Mouse (Mus musculus) right cerebral cortex, postnatal 4 days (tissue): Measurements from ENCODE around the gene Anxa1.

Source experiments
- DNase-seq: peaks from one replicate; pipeline ENCODE4 v3.0.0-alpha.2; 2022

Anxa1 gene

GRCm38 (mm10) chr19:20390455-20390994 lies at the start of gene Anxa1:
Gene Anxa1, minus strand, starts transcription at chr19:20390944.
- DNase-seq, result no peak

GRCm38 (mm10) chr19:20437043-20437442 lies 46.3 kb upstream of the Anxa1 start:
- DNase-seq, result no peak

GRCm38 (mm10) chr19:20434541-20434940 lies 43.8 kb upstream of the Anxa1 start:
- peak; percentile 58 for DNase-seq

- DNase-seq, result no peak
Observed at GRCm38 (mm10) chr19:20433966-20434365, 43.2 kb upstream of the Anxa1 start.

GRCm38 (mm10) chr19:20426443-20427161 lies 35.9 kb upstream of the Anxa1 start:
- no peak for DNase-seq

GRCm38 (mm10) chr19:20411276-20411675 lies 20.5 kb upstream of the Anxa1 start:
- DNase-seq, result no peak

GRCm38 (mm10) chr19:20409541-20410528 lies 19.1 kb upstream of the Anxa1 start:
- DNase-seq, result no peak

GRCm38 (mm10) chr19:20406475-20406874 lies 15.7 kb upstream of the Anxa1 start:
- DNase-seq, result no peak

GRCm38 (mm10) chr19:20405015-20405414 lies 14.3 kb upstream of the Anxa1 start:
- DNase-seq, result no peak

GRCm38 (mm10) chr19:20403740-20404139 lies 13.0 kb upstream of the Anxa1 start:
- DNase-seq, result no peak

GRCm38 (mm10) chr19:20403219-20403618 lies 12.5 kb upstream of the Anxa1 start:
- no peak for DNase-seq

- DNase-seq, result no peak
Observed at GRCm38 (mm10) chr19:20402516-20403200, 11.9 kb upstream of the Anxa1 start.

- DNase-seq, result no peak
Observed at GRCm38 (mm10) chr19:20401961-20402360, 11.2 kb upstream of the Anxa1 start.

GRCm38 (mm10) chr19:20399187-20399586 lies 8.4 kb upstream of the Anxa1 start:
- no peak for DNase-seq

GRCm38 (mm10) chr19:20397092-20397491 lies 6.3 kb upstream of the Anxa1 start:
- DNase-seq, result no peak

GRCm38 (mm10) chr19:20393556-20394274 lies 3.0 kb upstream of the Anxa1 start:
- no peak for DNase-seq

GRCm38 (mm10) chr19:20389723-20390122 lies 1.0 kb downstream of the Anxa1 start:
- DNase-seq, result no peak

GRCm38 (mm10) chr19:20389245-20389644 lies 1.5 kb downstream of the Anxa1 start:
- no peak for DNase-seq

GRCm38 (mm10) chr19:20388276-20388675 lies 2.5 kb downstream of the Anxa1 start:
- no peak for DNase-seq

- no peak for DNase-seq
Observed at GRCm38 (mm10) chr19:20386296-20386695, 4.4 kb downstream of the Anxa1 start.

GRCm38 (mm10) chr19:20385645-20386044 lies 5.1 kb downstream of the Anxa1 start:
- no peak for DNase-seq

GRCm38 (mm10) chr19:20381207-20381752 lies 9.5 kb downstream of the Anxa1 start:
- no peak for DNase-seq
